Mouse (Mus musculus): ENCODE measurements around the gene Tnfsf9. TPM values are rescaled to one million over a fixed set of nuclear protein-coding genes. Genes with fewer than 3 reads are reported as not detected.
A peak's percentile ranks its signal among the peaks of the same experiment; 100 is the strongest.

The Tnfsf9 gene
- polyA plus RNA-seq, 1 experiment from 2014 or later: 11.3 TPM

- no peak overlapping the region for H3K27ac ChIP-seq
- no peak overlapping the region for H3K4me3 ChIP-seq (replicated peaks)
- no peak overlapping the region for H3K9ac ChIP-seq (replicated peaks)
- peak overlapping the region; percentile 10; the same call in 1 of the 2 replicates for H3K4me2 ChIP-seq
- H3K27me3 ChIP-seq: peaks cover 67% of the 10 kb centered on the region
- H3K4me1 ChIP-seq (replicated peaks): no peaks in the 10 kb centered on the region
- no peaks in the 10 kb centered on the region for H3K9me3 ChIP-seq
- no peaks in the 10 kb centered on the region for H3K36me3 ChIP-seq
- ATAC-seq (ENCODE audit: insufficient number of reproducible peaks, insufficient read depth, low FRiP score, low TSS enrichment, low read depth): no peak
- 6% methylated on average over 9 of the region's 9 CpGs for WGBS
Measured at GRCm38 (mm10) chr17:57070272-57070671, 34.9 kb upstream of the Tnfsf9 start.

GRCm38 (mm10) chr17:57070699-57071098 is 34.4 kb upstream of the Tnfsf9 start:
- H3K27ac ChIP-seq: no peak overlapping the region
- H3K9me3 ChIP-seq: no peaks in the 10 kb centered on the region
- ATAC-seq (ENCODE audit: insufficient number of reproducible peaks, insufficient read depth, low FRiP score, low TSS enrichment, low read depth): no peak
- peaks cover 64% of the 10 kb centered on the region for H3K27me3 ChIP-seq
- WGBS: 4% methylated on average over 11 of the region's 11 CpGs
- peak overlapping the region; percentile 10; the same call in 1 of the 2 replicates for H3K4me2 ChIP-seq
- H3K9ac ChIP-seq (replicated peaks): no peak overlapping the region
- H3K4me3 ChIP-seq (replicated peaks): no peak overlapping the region
- no peaks in the 10 kb centered on the region for H3K4me1 ChIP-seq (replicated peaks)
- no peaks in the 10 kb centered on the region for H3K36me3 ChIP-seq

- no peak overlapping the region for H3K4me3 ChIP-seq (replicated peaks)
- no peak overlapping the region for H3K4me2 ChIP-seq
- H3K36me3 ChIP-seq: 0 out of 2 replicates have a peak, but pooled peaks cover 5% of the 10 kb centered on the region
- WGBS: 40% methylated on average over 3 of the region's 3 CpGs
- no peak overlapping the region for H3K27ac ChIP-seq
- no peak for ATAC-seq (ENCODE audit: insufficient number of reproducible peaks, insufficient read depth, low FRiP score, low TSS enrichment, low read depth)
- H3K4me1 ChIP-seq (replicated peaks): 0 out of 2 replicates have a peak, but pooled peaks cover 5% of the 10 kb centered on the region
- H3K9ac ChIP-seq (replicated peaks): no peak overlapping the region
- H3K9me3 ChIP-seq: no peaks in the 10 kb centered on the region
- peaks cover 19% of the 10 kb centered on the region for H3K27me3 ChIP-seq
Measured at GRCm38 (mm10) chr17:57076916-57077315, 28.2 kb upstream of the Tnfsf9 start.

GRCm38 (mm10) chr17:57078336-57078735 is 26.8 kb upstream of the Tnfsf9 start, which contains the start of gene Dennd1c:
Gene Dennd1c (minus strand): TSS chr17:57078514.
- H3K36me3 ChIP-seq: 0 out of 2 replicates have a peak, but pooled peaks cover 5% of the 10 kb centered on the region
- no peak within 1 kb of the TSS for H3K27ac ChIP-seq
- peaks cover 11% of the 10 kb centered on the region for H3K27me3 ChIP-seq
- 0 out of 2 replicates have a peak, but pooled peaks cover 5% of the 10 kb centered on the region for H3K4me1 ChIP-seq (replicated peaks)
- no peak within 1 kb of the TSS for H3K4me2 ChIP-seq
- H3K4me3 ChIP-seq (replicated peaks): no peak within 1 kb of the TSS
- no peak for ATAC-seq (ENCODE audit: insufficient number of reproducible peaks, insufficient read depth, low FRiP score, low TSS enrichment, low read depth)
- no peaks in the 10 kb centered on the region for H3K9me3 ChIP-seq
- no peak within 1 kb of the TSS for H3K9ac ChIP-seq (replicated peaks)
- 48% methylated on average over 6 of the region's 6 CpGs for WGBS

- Histone ChIP-seq H3K27me3 (peaks cover 9% of the 10 kb centered on the region), H3K4me3 (replicated peaks) (no peak overlapping the region), H3K27ac (no peak overlapping the region), H3K36me3 (0 out of 2 replicates have a peak, but pooled peaks cover 5% of the 10 kb centered on the region), H3K4me2 (no peak overlapping the region), H3K9ac (replicated peaks) (no peak overlapping the region), H3K4me1 (replicated peaks) (0 out of 2 replicates have a peak, but pooled peaks cover 5% of the 10 kb centered on the region), H3K9me3 (no peaks in the 10 kb centered on the region)
- ATAC-seq (ENCODE audit: insufficient number of reproducible peaks, insufficient read depth, low FRiP score, low TSS enrichment, low read depth): no peak
- WGBS: 55% methylated on average over 3 of the region's 3 CpGs
Measured at GRCm38 (mm10) chr17:57079919-57080318, 25.2 kb upstream of the Tnfsf9 start.

GRCm38 (mm10) chr17:57081234-57081842 is 23.8 kb upstream of the Tnfsf9 start:
- no peak overlapping the region for H3K27ac ChIP-seq
- no peak for ATAC-seq (ENCODE audit: insufficient number of reproducible peaks, insufficient read depth, low FRiP score, low TSS enrichment, low read depth)
- H3K4me2 ChIP-seq: no peak overlapping the region
- no peak overlapping the region for H3K4me3 ChIP-seq (replicated peaks)
- H3K4me1 ChIP-seq (replicated peaks): 0 out of 2 replicates have a peak, but pooled peaks cover 5% of the 10 kb centered on the region
- H3K36me3 ChIP-seq: 0 out of 2 replicates have a peak, but pooled peaks cover 5% of the 10 kb centered on the region
- H3K9ac ChIP-seq (replicated peaks): no peak overlapping the region
- peaks cover 15% of the 10 kb centered on the region for H3K27me3 ChIP-seq
- H3K9me3 ChIP-seq: no peaks in the 10 kb centered on the region
- WGBS: 92% methylated on average over 31 of the region's 31 CpGs

- 0 out of 2 replicates have a peak, but pooled peaks cover 5% of the 10 kb centered on the region for H3K36me3 ChIP-seq
- no peak for ATAC-seq (ENCODE audit: insufficient number of reproducible peaks, insufficient read depth, low FRiP score, low TSS enrichment, low read depth)
- no peak overlapping the region for H3K9ac ChIP-seq (replicated peaks)
- no peak overlapping the region for H3K27ac ChIP-seq
- WGBS: 83% methylated on average over 5 of the region's 5 CpGs
- peaks cover 25% of the 10 kb centered on the region for H3K27me3 ChIP-seq
- H3K4me2 ChIP-seq: no peak overlapping the region
- H3K4me3 ChIP-seq (replicated peaks): no peak overlapping the region
- no peaks in the 10 kb centered on the region for H3K9me3 ChIP-seq
- H3K4me1 ChIP-seq (replicated peaks): peaks cover 12% of the 10 kb centered on the region; the same call in 1 of the 2 replicates
Measured at GRCm38 (mm10) chr17:57082481-57082880, 22.6 kb upstream of the Tnfsf9 start.

GRCm38 (mm10) chr17:57085970-57086757 is 19.0 kb upstream of the Tnfsf9 start:
- Histone ChIP-seq H3K4me2 (no peak overlapping the region), H3K9ac (replicated peaks) (no peak overlapping the region), H3K27me3 (peaks cover 49% of the 10 kb centered on the region), H3K4me1 (replicated peaks) (peaks cover 7% of the 10 kb centered on the region; the same call in 1 of the 2 replicates), H3K27ac (no peak overlapping the region), H3K4me3 (replicated peaks) (no peak overlapping the region), H3K36me3 (0 out of 2 replicates have a peak, but pooled peaks cover under 1% of the 10 kb centered on the region), H3K9me3 (no peaks in the 10 kb centered on the region)
- 87% methylated on average over 11 of the region's 11 CpGs for WGBS
- ATAC-seq (ENCODE audit: insufficient number of reproducible peaks, insufficient read depth, low FRiP score, low TSS enrichment, low read depth): no peak

- H3K27me3 ChIP-seq: peaks cover 49% of the 10 kb centered on the region
Measured at GRCm38 (mm10) chr17:57087049-57087832, 17.9 kb upstream of the Tnfsf9 start, which contains the start of gene Tubb4a. Gene Tubb4a (minus strand): TSS chr17:57087782.

GRCm38 (mm10) chr17:57094222-57094621 is 10.9 kb upstream of the Tnfsf9 start:
- Histone ChIP-seq H3K4me2 (no peak overlapping the region), H3K4me1 (replicated peaks) (peaks cover 10% of the 10 kb centered on the region; the same call in 1 of the 2 replicates), H3K9me3 (no peaks in the 10 kb centered on the region), H3K27me3 (peaks cover 28% of the 10 kb centered on the region), H3K4me3 (replicated peaks) (no peak overlapping the region), H3K36me3 (no peaks in the 10 kb centered on the region), H3K27ac (no peak overlapping the region), H3K9ac (replicated peaks) (no peak overlapping the region)
- no peak for ATAC-seq (ENCODE audit: insufficient number of reproducible peaks, insufficient read depth, low FRiP score, low TSS enrichment, low read depth)
- WGBS: 95% methylated on average over 3 of the region's 3 CpGs

More at GRCm38 (mm10) chr17:57087049-57087832, 17.9 kb upstream of the Tnfsf9 start, which contains the start of gene Tubb4a:
- H3K36me3 ChIP-seq: no peaks in the 10 kb centered on the region
- ATAC-seq (ENCODE audit: insufficient number of reproducible peaks, insufficient read depth, low FRiP score, low TSS enrichment, low read depth): peak; percentile 61; the same call in 1 of the 2 replicates
- H3K4me1 ChIP-seq (replicated peaks): peaks cover 7% of the 10 kb centered on the region; the same call in 1 of the 2 replicates
- no peak within 1 kb of the TSS for H3K27ac ChIP-seq
- H3K4me3 ChIP-seq (replicated peaks): peak within 1 kb of the TSS; percentile 42
- H3K9me3 ChIP-seq: no peaks in the 10 kb centered on the region
- WGBS: 1% methylated on average over 31 of the region's 31 CpGs
- peak within 1 kb of the TSS; percentile 50 for H3K9ac ChIP-seq (replicated peaks)
- peak within 1 kb of the TSS; percentile 63 for H3K4me2 ChIP-seq

Measured in limb, embryonic 12.5 days (tissue).